Mouse (Mus musculus) neural tube, embryonic 13.5 days (tissue): ENCODE measurements at regions not wholly inside any gene's neighbourhood (a gene's known extent, or its start where the extent isn't known, plus 50 kb on each side); places are given as distances from the start of the nearest gene placed in this dataset.
A peak's percentile ranks its signal among the peaks of the same experiment; 100 is the strongest.

Source experiments
- ATAC-seq: fragments of 200-750 bp; cut with Nextera tagmentation; 2 replicates; pipeline ENCODE4 v1.8.0; 2017; ENCODE audit warnings: low read depth, mild to moderate bottlenecking, moderate TSS enrichment, moderate library complexity
- H3K27ac ChIP-seq: fragments of 300-500 bp; sonication (generic); replicated peaks from 2 replicates; pipeline ENCODE4 v1.5.1; 2015; ENCODE audit warnings: moderate library complexity, mild to moderate bottlenecking, inconsistent platforms
- H3K27me3 ChIP-seq: fragments of 300-500 bp; sonication (generic); 2 replicates; pipeline ENCODE4 v1.6.1; 2015; ENCODE audit warnings: mild to moderate bottlenecking, inconsistent platforms
- H3K36me3 ChIP-seq: fragments of 300-500 bp; sonication (generic); 2 replicates; pipeline ENCODE4 v1.6.1; 2015; ENCODE audit warnings: mild to moderate bottlenecking, inconsistent platforms
- H3K4me1 ChIP-seq: fragments of 300-500 bp; sonication (generic); replicated peaks from 2 replicates; pipeline ENCODE4 v1.6.1; 2015; ENCODE audit warnings: inconsistent platforms
- H3K4me2 ChIP-seq: fragments of 300-500 bp; sonication (generic); 2 replicates; pipeline ENCODE4 v1.6.1; 2015; ENCODE audit warnings: inconsistent platforms, mild to moderate bottlenecking, moderate library complexity
- H3K4me3 ChIP-seq: fragments of 300-500 bp; sonication (generic); 2 replicates; pipeline ENCODE4 v1.5.1; 2015; ENCODE audit warnings: mild to moderate bottlenecking, inconsistent platforms
- H3K9ac ChIP-seq: fragments of 300-500 bp; sonication (generic); 2 replicates; pipeline ENCODE4 v1.6.1; 2015; ENCODE audit warnings: moderate library complexity, mild to moderate bottlenecking, inconsistent platforms
- H3K9me3 ChIP-seq: fragments of 300-500 bp; sonication (generic); 2 replicates; pipeline ENCODE4 v1.6.1; 2016; ENCODE audit warnings: inconsistent platforms
- WGBS: fragments of 180-500 bp; shearing (Covaris S2); methylation state at CpG from one replicate; pipeline ENCODE4 v1.1.7; 2015; 5-methylcytosine and 5-hydroxymethylcytosine counted together

DNA sequence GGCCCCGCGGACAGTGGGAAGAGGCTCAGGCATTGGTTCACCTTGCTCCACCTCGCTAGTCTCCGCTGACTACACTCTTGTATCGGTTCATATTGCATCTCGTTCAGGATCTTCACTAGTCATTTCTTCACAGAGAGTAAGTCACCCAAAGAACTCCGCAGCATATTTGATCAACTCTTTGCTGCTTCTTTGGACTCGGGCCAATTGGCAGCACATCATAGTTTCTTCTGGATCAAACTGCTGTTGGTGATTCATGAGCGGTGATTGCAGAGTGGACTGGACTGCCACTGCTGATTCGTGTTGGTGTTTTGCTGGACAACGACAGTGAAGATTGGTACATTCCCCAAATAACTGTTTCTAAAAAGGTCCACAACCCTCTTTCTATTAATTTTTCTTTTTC is 98.4 kb upstream of the Mb21d2 start:
- Histone ChIP-seq H3K4me2 (no peak overlapping the region), H3K36me3 (no peaks in the 10 kb centered on the region), H3K27me3 (no peaks in the 10 kb centered on the region), H3K4me3 (no peak overlapping the region), H3K27ac (no peak overlapping the region), H3K4me1 (no peaks in the 10 kb centered on the region), H3K9me3 (no peaks in the 10 kb centered on the region), H3K9ac (no peak overlapping the region)
- no peak for ATAC-seq
- WGBS = 90% methylated on average over 11 of the region's 11 CpGs

DNA sequence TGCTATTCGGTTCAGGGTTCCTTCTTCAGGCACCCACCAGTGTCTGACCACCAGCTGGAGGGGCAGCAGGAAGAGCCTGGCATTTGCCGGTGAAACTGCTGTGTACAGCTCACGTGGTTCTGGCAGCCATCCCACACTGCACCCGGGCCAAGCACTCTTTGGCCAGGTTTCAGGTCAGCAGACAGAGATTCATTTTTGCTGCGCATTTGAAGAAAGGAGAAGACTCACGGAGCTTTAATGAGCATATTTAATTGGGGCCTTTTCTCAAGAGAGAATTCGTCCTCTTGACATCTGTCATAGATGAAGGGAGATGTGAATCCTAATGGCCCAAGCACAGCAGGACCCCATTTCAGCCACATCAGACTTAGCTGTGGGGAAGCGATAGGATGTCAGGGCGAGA is 71.8 kb upstream of the Mb21d2 start:
- H3K4me2 ChIP-seq = no peak overlapping the region
- H3K4me3 ChIP-seq = no peak overlapping the region
- 0 out of 2 replicates have a peak, but pooled peaks have one; percentile 8 for ATAC-seq
- no peak overlapping the region for H3K27ac ChIP-seq
- no peaks in the 10 kb centered on the region for H3K9me3 ChIP-seq
- no peak overlapping the region for H3K9ac ChIP-seq
- H3K27me3 ChIP-seq = no peaks in the 10 kb centered on the region
- WGBS = 63% methylated on average over 9 of the region's 9 CpGs
- no peaks in the 10 kb centered on the region for H3K36me3 ChIP-seq
- no peaks in the 10 kb centered on the region; the same call in 1 of the 2 replicates for H3K4me1 ChIP-seq

- ATAC-seq = no peak
- Histone ChIP-seq H3K4me1 (no peaks in the 10 kb centered on the region; the same call in 1 of the 2 replicates), H3K27ac (no peak overlapping the region), H3K9ac (no peak overlapping the region), H3K9me3 (no peaks in the 10 kb centered on the region), H3K4me3 (no peak overlapping the region), H3K4me2 (no peak overlapping the region), H3K36me3 (no peaks in the 10 kb centered on the region), H3K27me3 (no peaks in the 10 kb centered on the region)
- WGBS = 92% methylated on average over 4 of the region's 4 CpGs
These were observed 70.2 kb upstream of the Mb21d2 start for GRCm38 (mm10) chr16:28999641-29000040.

DNA sequence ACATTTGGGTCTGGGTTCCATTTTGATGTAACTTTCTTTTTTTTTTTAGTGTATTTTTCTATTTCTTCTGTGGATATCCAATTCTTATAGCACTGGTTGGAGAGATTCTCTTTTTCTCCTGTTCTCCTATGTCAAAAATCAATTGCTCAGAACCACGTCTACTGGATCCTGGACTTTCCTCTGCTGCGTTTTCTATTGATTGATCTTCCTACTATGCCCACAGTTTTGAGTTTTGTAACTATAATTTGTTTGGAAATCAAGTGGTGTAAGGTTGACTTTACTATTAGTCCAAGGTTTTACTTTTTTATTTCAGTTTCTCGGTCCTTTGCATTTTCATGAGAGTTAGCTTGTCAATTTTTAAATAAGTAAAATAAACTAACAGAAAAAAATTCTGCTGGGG is 67.2 kb upstream of the Mb21d2 start:
- no peaks in the 10 kb centered on the region for H3K9me3 ChIP-seq
- WGBS = 81% methylated on average over 3 of the region's 3 CpGs
- ATAC-seq = no peak

DNA sequence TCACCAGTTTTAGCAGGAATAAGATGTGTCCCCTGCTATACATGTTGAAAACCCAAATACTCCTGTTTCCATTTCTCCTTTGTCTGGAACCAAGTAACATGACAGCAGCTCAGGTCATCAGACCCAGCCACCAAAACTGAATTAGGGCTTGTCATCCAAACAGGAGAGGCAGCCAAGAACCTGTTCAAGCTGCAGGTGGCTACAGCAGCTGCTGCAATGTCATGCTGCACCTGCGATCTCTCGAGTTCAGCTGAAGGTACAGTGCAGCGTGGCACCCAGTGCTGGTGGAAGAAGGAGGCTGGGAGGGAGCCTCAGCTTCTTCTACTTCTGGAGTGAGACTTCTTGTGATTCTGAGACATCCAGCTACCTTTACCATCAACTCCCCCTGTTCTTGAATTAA is 61.2 kb upstream of the Mb21d2 start:
- no peak for ATAC-seq
- Histone ChIP-seq H3K9ac (no peak overlapping the region), H3K27ac (no peak overlapping the region), H3K36me3 (no peaks in the 10 kb centered on the region), H3K4me1 (no peaks in the 10 kb centered on the region), H3K9me3 (no peaks in the 10 kb centered on the region), H3K27me3 (no peaks in the 10 kb centered on the region), H3K4me3 (no peak overlapping the region), H3K4me2 (no peak overlapping the region)
- 90% methylated on average over 3 of the region's 3 CpGs for WGBS

More for the DNA sequence above, 67.2 kb upstream of the Mb21d2 start:
- no peak overlapping the region for H3K4me3 ChIP-seq
- no peak overlapping the region for H3K9ac ChIP-seq
- no peaks in the 10 kb centered on the region for H3K36me3 ChIP-seq
- no peaks in the 10 kb centered on the region; the same call in 1 of the 2 replicates for H3K4me1 ChIP-seq
- no peak overlapping the region for H3K4me2 ChIP-seq
- no peak overlapping the region for H3K27ac ChIP-seq
- H3K27me3 ChIP-seq = no peaks in the 10 kb centered on the region

DNA sequence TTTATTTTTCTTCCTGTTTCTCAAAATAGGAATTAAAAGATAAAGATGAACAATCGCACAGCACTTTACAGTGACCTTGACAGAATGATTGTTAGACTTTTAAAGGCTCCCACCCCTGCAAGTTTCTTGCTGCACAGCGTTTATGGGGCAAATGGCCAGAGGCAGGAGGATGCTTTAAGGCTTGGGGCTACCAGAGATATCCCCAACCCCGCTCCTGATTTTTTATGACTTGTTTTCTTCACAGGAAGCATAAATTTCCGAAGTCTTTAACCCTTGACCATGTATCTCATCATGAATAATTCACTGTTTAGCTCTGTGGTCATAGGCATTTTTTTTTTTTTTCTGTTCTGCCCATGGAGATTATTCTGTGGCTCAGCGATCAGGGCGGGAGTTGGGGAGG is 55.5 kb upstream of the Mb21d2 start:
- Histone ChIP-seq H3K9me3 (no peaks in the 10 kb centered on the region), H3K4me3 (no peak overlapping the region), H3K27ac (no peak overlapping the region), H3K36me3 (no peaks in the 10 kb centered on the region), H3K4me1 (peaks cover 8% of the 10 kb centered on the region), H3K27me3 (no peaks in the 10 kb centered on the region), H3K9ac (no peak overlapping the region), H3K4me2 (no peak overlapping the region)
- WGBS = 35% methylated on average over 6 of the region's 6 CpGs
- ATAC-seq = no peak

DNA sequence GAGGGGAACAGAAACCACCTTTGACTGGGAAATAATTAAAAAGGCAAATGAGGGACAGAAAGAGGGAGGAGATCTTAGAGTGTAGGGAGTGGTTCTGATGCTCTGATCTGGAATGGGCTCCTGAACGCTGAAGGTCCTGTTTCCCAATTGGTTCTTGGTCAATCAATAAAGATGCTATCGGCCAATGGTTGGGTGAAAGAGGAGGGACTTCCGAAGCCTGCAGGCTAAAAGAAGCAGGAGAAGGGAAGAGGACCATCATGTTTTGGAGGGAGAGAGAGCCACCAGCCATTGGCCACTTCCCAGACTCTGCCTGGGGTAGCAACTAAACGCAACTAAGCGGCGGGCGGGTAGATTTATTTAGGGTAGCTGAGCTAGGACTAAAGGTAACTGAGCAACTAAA is 53.4 kb upstream of the Mb21d2 start:
- WGBS = 81% methylated on average over 7 of the region's 7 CpGs
- no peak overlapping the region for H3K4me2 ChIP-seq
- H3K27ac ChIP-seq = no peak overlapping the region
- H3K9me3 ChIP-seq = 0 out of 2 replicates have a peak, but pooled peaks cover 6% of the 10 kb centered on the region
- peaks cover 8% of the 10 kb centered on the region for H3K4me1 ChIP-seq
- no peaks in the 10 kb centered on the region for H3K36me3 ChIP-seq
- no peaks in the 10 kb centered on the region for H3K27me3 ChIP-seq
- no peak for ATAC-seq
- H3K9ac ChIP-seq = no peak overlapping the region
- H3K4me3 ChIP-seq = no peak overlapping the region
